Mouse (Mus musculus) stomach, postnatal 0 days (tissue): ENCODE data around the gene Pigv. TPM values are rescaled to one million over a fixed set of nuclear protein-coding genes. Genes with fewer than 3 reads are reported as not detected.

Experiments
- ATAC-seq: fragments of 200-750 bp; cut with Nextera tagmentation; 2 replicates; pipeline ENCODE4 v1.8.0; 2017; ENCODE audit not compliant: low FRiP score, low TSS enrichment
- DNase-seq: peaks from one replicate; pipeline ENCODE4 v3.0.0-alpha.2; 2016; ENCODE audit warnings: low spot score
- H3K27ac ChIP-seq: fragments of 300-500 bp; sonication (generic); replicated peaks from 2 replicates; pipeline ENCODE4 v1.5.1; 2014; ENCODE audit warnings: mild to moderate bottlenecking, control low read depth
- H3K27me3 ChIP-seq: fragments of 300-500 bp; sonication (generic); 2 replicates; pipeline ENCODE4 v1.6.1; 2014; ENCODE audit warnings: low read length; ENCODE audit not compliant: control insufficient read depth, insufficient read depth
- H3K36me3 ChIP-seq: fragments of 300-500 bp; sonication (generic); 2 replicates; pipeline ENCODE4 v1.6.1; 2014; ENCODE audit warnings: low read length, mixed read lengths; ENCODE audit not compliant: control insufficient read depth, insufficient read depth
- H3K4me1 ChIP-seq: fragments of 300-500 bp; sonication (generic); replicated peaks from 2 replicates; pipeline ENCODE4 v1.6.1; 2014; ENCODE audit warnings: antibody characterized with exemption; ENCODE audit not compliant: control insufficient read depth, insufficient read depth
- H3K4me2 ChIP-seq: fragments of 300-500 bp; sonication (generic); replicated peaks from 2 replicates; pipeline ENCODE4 v1.6.1; 2014; ENCODE audit warnings: low read depth, mild to moderate bottlenecking, control low read depth, moderate library complexity
- H3K4me3 ChIP-seq: fragments of 300-500 bp; sonication (generic); 2 replicates; pipeline ENCODE4 v1.5.1; 2014; ENCODE audit warnings: low read depth, low read length, control low read depth
- H3K9ac ChIP-seq: fragments of 300-500 bp; sonication (generic); 2 replicates; pipeline ENCODE4 v1.6.1; 2014; ENCODE audit warnings: mild to moderate bottlenecking, low read length, control low read depth, mixed read lengths
- H3K9me3 ChIP-seq: fragments of 300-500 bp; sonication (generic); 2 replicates; pipeline ENCODE4 v1.6.1; 2016; ENCODE audit warnings: low read length; ENCODE audit not compliant: control insufficient read depth
- CTCF ChIP-seq: IDR thresholded peaks from 2 replicates; pipeline ENCODE4 v1.5.1; 2016; ENCODE audit warnings: antibody characterized with exemption, low read depth, mild to moderate bottlenecking, moderate library complexity
- EP300 ChIP-seq: optimal IDR thresholded peaks from 2 replicates; pipeline ENCODE3; 2016; ENCODE audit warnings: antibody characterized with exemption
- WGBS: fragments of 180-500 bp; shearing (Covaris S2); extraction: QIAGEN DNeasy Blood & Tissue Kit; methylation state at CpG from one replicate; pipeline ENCODE4 v1.1.7; 2014; 5-methylcytosine and 5-hydroxymethylcytosine counted together
- polyA plus RNA-seq: library from polyadenylated mRNA; unstranded; fragments of >200 nt; fragmentation: Nextera tagmentation; extraction: Ambion mirVana; gene quantifications from 2 replicates; pipeline ENCODE4 v1.2.1, GENCODE M21; 2015

Gene Pigv
- polyA plus RNA-seq, 1 experiment from 2014 or later, result 11.5 TPM

GRCm38 (mm10) chr4:133676189-133676588 lies 3.7 kb upstream of the Pigv start:
- Histone ChIP-seq H3K4me2 (0 out of 2 replicates have a peak overlapping the region, but pooled peaks have one; percentile 17), H3K4me3 (no peak overlapping the region), H3K27ac (peak overlapping the region; percentile 69; the same call in 1 of the 2 replicates), H3K9me3 (no peaks in the 10 kb centered on the region), H3K4me1 (peaks cover 8% of the 10 kb centered on the region; the same call in 1 of the 2 replicates), H3K27me3 (no peaks in the 10 kb centered on the region), H3K9ac (no peak overlapping the region), H3K36me3 (peaks cover 8% of the 10 kb centered on the region)
- TF ChIP-seq EP300, result no peak
- TF ChIP-seq CTCF, result no peak
- WGBS, result 8% methylated on average over 3 of the region's 3 CpGs
- ATAC-seq (no peak), DNase-seq (no peak)

- TF ChIP-seq EP300 (no peak), CTCF (no peak)
- no peak overlapping the region for H3K9ac ChIP-seq
Observed at GRCm38 (mm10) chr4:133675594-133676016, 3.2 kb upstream of the Pigv start.

GRCm38 (mm10) chr4:133674331-133674695 lies 1.9 kb upstream of the Pigv start:
- DNase-seq (no peak), ATAC-seq (no peak)
- peaks cover 11% of the 10 kb centered on the region; the same call in 1 of the 2 replicates for H3K4me1 ChIP-seq
- WGBS, result 55% methylated on average over 8 of the region's 8 CpGs
- H3K9ac ChIP-seq, result 0 out of 2 replicates have a peak overlapping the region, but pooled peaks have one; percentile 23
- no peaks in the 10 kb centered on the region for H3K9me3 ChIP-seq
- TF ChIP-seq EP300, result no peak
- H3K27me3 ChIP-seq, result no peaks in the 10 kb centered on the region
- no peak overlapping the region for H3K4me3 ChIP-seq
- H3K27ac ChIP-seq, result peak overlapping the region; percentile 99
- H3K36me3 ChIP-seq, result no peaks in the 10 kb centered on the region
- peak overlapping the region; percentile 54; the same call in 1 of the 2 replicates for H3K4me2 ChIP-seq

More at GRCm38 (mm10) chr4:133675594-133676016, 3.2 kb upstream of the Pigv start:
- DNase-seq (peak; percentile 76), ATAC-seq (peak; percentile 44)
- H3K27me3 ChIP-seq, result no peaks in the 10 kb centered on the region
- peaks cover 2% of the 10 kb centered on the region for H3K36me3 ChIP-seq
- no peaks in the 10 kb centered on the region for H3K9me3 ChIP-seq
- WGBS, result 2% methylated on average over 5 of the region's 5 CpGs
- no peak overlapping the region for H3K4me3 ChIP-seq
- H3K4me2 ChIP-seq, result no peak overlapping the region
- H3K4me1 ChIP-seq, result peaks cover 8% of the 10 kb centered on the region; the same call in 1 of the 2 replicates
- peak overlapping the region; percentile 69; the same call in 1 of the 2 replicates for H3K27ac ChIP-seq

GRCm38 (mm10) chr4:133673666-133674330 lies 1.4 kb upstream of the Pigv start:
- DNase-seq, result no peak
- Histone ChIP-seq H3K27me3 (no peaks in the 10 kb centered on the region), H3K4me1 (peaks cover 11% of the 10 kb centered on the region; the same call in 1 of the 2 replicates), H3K4me3 (peak overlapping the region; percentile 73), H3K4me2 (peak overlapping the region; percentile 54), H3K9ac (0 out of 2 replicates have a peak overlapping the region, but pooled peaks have one; percentile 23), H3K36me3 (no peaks in the 10 kb centered on the region), H3K9me3 (no peaks in the 10 kb centered on the region), H3K27ac (peak overlapping the region; percentile 99)
- no peak for ATAC-seq
- TF ChIP-seq EP300, result no peak
- no peak for TF ChIP-seq CTCF
- 19% methylated on average over 10 of the region's 10 CpGs for WGBS

- H3K4me1 ChIP-seq, result peaks cover 11% of the 10 kb centered on the region; the same call in 1 of the 2 replicates
- DNase-seq, result no peak
- no peak for ATAC-seq
Observed at GRCm38 (mm10) chr4:133672845-133673647, 599 bp upstream of the Pigv start.

More at GRCm38 (mm10) chr4:133672845-133673647, 599 bp upstream of the Pigv start:
- Histone ChIP-seq H3K4me2 (peak overlapping the region; percentile 54), H3K9ac (peak overlapping the region; percentile 92), H3K27me3 (no peaks in the 10 kb centered on the region), H3K4me3 (peak overlapping the region; percentile 73), H3K27ac (peak overlapping the region; percentile 99), H3K9me3 (no peaks in the 10 kb centered on the region), H3K36me3 (no peaks in the 10 kb centered on the region)
- 1% methylated on average over 24 of the region's 24 CpGs for WGBS
- TF ChIP-seq CTCF, result no peak
- TF ChIP-seq EP300, result no peak
